Mouse (Mus musculus) retina, adult 2 months (tissue): ENCODE data around the gene Dut.
"Not testable (repeated sequence)": the region's sequence is repeated elsewhere in the genome, so short reads cannot be mapped to it uniquely, and the experiment has no call there.

Experiments used
- DNase-seq: peaks from one replicate; pipeline ENCODE4 v3.0.0-alpha.2; 2012; ENCODE audit warnings: low read depth, low spot score

Dut gene

DNA sequence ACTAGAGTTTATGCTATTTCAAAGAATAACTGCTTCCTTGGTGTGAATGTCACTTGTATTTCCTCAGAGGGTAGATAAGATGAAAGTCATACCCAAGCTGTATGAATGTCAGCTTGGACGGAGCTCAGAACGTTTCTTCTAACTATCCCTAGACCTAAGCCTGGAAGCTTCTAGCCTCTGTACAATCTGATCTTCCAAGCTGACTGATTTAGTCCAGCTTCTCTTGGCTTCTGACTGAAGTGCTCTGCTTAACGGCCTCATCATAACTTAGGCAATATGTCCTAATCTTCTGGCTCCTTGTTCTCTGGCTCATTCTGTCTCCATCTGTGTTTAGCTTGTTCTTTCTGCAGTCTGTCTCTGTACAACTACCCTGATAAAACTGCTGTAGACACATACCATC, 7.6 kb downstream of the Dut start:
- no peak for DNase-seq

DNA sequence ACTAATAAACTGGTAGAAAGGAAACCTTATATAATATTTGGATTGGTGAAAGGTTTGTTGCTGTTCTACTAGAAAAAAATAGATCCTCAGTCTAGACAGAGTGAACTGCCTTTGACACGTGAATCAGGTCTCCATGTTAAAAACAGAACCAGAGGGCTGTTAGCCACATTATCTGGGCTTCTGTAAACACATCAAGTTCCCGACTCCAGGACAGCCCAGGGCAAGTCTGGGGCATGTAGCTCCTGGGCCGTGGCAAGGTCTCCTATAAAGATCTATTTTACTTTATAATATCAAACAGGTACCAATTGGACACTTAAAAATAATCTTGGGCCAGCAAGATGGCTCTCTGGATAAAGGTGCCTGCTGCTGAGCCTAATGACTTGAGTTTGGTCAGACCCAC, 8.9 kb downstream of the Dut start:
- DNase-seq, result no peak

DNA sequence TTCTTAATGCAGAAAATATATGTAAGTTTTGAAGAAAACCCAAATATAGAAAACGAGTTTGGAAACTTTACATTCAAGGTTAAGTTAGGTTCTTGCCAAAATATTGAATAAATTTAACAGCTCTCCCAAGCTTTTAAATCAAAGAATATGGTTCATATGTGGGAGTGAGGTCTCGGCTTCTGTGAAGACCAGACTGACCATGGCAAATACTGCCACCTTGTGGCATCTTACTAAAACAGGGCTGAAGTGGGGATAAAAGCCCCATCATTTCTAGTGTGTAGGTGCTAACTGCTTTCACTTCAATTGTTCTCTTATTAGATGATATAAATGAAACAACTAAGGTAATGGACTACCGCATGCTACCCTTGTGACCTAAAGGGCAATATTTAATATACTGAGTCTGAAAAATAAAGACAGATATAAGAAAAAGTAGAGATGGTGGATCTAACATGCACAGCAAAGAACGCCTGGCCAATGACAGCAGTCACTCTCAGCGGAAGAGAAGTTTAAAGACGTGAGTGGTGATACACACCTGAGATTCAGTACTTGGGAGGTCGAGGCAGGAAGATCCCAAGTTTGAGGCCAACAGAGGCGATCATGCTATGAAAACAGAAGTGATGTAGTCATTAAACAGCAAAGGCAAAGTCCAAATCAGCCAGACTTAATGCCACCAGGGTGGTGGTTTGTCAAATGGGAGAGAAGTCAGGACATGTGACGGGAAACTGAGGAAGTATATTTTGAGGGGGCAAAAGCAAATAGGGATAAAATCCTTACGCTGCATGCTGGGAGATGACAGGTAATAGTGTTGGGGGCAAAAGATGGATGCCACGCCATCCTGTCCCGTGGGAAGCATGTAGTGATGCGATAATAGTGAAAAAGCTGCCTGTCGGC, 12.5 kb downstream of the Dut start:
- no peak for DNase-seq

DNA sequence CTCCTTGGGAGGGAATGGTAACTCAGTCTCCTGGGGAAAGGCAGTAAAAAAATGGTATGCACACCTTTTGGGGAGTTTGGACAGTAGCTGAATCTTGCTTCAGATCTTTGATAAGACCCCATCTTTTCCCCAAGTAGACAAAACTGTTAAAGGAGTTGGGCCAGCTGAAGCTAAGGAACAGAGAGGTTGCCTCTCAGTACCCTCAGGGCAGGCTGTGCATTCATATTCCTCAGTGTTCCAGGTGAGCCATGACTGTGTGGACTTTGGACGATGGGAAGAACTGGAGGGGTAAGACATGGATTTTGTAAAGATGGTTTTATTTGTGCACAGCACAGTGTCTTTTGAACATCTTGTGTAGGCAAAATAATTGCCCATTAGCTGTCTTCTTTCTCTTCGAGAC, 13.3 kb downstream of the Dut start:
- no peak for DNase-seq

DNA sequence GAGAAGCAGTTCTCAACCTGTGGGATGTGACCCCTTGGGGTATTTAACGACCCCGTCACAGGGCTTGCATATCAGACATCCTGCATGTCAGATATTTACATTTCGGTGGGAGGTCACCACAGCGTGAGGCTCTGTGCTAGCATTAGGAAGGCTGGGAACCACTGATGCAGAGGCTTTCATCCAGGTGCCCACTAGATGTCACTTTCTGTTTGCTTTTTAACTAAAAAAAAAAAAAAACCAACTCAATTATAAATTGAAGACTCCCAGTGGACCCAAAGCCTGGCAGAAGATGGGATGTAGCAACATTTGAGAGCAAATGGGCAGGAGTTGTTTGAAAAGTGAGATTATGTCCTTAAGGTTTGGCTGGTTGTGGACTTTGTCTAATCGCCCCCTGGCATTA, 16.1 kb downstream of the Dut start:
- no peak for DNase-seq

DNA sequence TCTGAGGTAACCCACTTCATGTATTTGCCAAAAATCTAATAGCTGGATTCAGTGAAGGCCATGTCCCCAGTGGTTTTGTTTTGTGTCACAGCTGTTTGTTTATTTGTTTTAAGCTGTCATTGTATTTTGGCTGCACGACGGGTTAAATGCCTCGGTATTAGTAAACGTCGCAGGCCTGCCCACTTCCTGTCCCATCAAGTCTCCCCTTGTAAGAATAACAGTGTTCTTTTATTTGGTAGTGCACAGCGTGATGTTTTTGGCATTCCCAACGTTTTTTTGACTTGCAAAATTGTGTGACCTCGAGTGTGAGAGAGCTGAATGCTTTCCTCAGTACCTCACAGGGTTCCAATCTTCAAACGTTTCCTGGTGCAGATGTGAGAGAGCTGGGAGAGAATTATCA, 16.8 kb downstream of the Dut start:
- no peak for DNase-seq

DNA sequence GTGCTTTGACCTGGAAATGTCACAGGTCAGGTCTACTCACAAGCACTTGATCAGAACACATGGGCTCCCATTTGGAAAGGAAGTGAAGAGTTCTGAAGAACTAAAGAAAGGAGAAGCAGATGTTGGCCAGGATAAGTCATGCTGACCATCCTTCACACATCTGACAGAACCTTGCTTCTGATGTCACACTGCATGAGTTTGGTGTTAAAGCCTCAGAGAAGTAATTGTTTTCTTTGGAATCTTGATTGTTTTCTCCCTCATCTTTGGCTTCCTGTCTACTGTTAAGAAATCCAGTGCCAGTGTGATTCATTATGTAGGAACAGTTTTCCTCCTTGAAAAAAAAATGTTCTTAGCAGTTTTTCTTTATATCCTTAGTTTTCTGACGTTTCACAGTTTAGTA, 21.9 kb downstream of the Dut start:
- no peak for DNase-seq

DNA sequence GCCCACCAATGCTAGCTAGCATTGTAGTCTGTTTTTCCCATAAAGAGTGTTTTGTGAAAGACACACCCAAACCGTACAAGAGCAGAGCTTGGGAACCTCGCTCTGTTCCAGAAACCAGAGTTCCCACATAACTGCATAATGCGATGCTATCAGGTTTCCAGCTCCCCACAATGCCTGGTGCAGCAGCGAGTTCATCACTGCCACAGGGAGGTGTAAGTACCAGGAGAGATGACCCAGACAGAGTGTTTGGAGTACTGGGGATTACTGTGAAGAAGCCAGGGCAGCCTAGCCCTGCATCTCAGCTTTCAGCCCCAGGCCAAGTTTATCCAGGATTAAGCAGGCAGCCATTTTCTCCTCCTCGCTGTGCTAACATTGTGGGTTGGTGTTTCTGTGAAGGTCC, 28.6 kb downstream of the Dut start:
- no peak for DNase-seq

DNA sequence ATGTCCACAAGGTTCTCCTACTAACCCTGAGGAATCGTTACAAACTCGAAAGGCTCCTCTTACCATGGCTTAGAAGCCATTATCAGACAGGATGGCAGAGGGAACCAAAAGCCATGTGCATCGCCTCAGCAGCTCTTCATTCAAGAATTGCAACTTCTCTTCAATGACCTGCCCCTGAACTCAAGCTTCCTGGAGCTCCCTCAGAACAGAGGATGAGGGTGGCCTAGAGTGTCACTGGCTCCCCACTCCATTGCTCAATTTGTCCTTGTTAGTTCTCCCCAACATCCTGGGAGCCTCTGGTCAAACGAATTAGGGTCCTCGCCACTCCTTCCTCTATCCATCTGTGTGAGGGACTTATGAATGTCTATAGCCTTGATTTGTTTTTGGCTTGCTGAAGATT, 29.7 kb downstream of the Dut start:
- DNase-seq, result no peak

DNA sequence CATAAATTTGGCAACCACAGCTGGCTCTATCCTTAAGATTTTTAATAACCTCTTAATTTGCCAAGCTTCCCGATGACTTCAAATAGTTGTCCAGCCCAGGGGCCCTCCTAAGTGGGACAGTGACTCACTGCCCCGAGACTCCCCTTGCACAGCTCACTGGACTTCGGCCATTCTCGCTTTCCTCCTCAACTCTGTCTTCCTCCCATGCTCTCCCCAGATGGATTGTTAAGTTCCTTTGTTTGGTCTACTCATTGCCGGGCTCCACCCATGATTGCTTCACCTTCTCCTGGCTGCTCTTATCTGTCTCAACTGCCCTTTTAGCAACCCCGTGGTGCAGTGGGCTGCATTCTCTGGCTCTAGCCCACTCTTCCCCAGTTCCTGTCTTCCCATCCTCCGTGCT, 31.5 kb downstream of the Dut start:
- DNase-seq, result no peak

DNA sequence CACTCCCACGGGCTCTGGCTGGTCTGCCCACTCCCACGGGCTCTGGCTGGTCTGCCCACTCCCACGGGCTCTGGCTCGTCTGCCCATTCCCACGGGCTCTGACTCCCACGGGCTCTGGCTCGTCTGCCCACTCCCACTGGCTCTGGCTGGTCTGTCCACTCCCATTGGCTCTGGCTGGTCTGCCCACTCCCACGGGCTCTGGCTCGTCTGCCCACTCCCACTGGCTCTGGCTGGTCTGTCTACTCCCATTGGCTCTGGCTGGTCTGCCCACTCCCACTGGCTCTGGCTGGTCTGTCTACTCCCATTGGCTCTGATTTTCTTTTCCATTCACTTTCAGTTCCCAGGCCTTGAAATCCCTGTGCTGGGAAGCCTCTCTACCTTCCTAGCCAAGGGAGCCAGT, 33.0 kb downstream of the Dut start:
- not testable (repeated sequence) for DNase-seq

DNA sequence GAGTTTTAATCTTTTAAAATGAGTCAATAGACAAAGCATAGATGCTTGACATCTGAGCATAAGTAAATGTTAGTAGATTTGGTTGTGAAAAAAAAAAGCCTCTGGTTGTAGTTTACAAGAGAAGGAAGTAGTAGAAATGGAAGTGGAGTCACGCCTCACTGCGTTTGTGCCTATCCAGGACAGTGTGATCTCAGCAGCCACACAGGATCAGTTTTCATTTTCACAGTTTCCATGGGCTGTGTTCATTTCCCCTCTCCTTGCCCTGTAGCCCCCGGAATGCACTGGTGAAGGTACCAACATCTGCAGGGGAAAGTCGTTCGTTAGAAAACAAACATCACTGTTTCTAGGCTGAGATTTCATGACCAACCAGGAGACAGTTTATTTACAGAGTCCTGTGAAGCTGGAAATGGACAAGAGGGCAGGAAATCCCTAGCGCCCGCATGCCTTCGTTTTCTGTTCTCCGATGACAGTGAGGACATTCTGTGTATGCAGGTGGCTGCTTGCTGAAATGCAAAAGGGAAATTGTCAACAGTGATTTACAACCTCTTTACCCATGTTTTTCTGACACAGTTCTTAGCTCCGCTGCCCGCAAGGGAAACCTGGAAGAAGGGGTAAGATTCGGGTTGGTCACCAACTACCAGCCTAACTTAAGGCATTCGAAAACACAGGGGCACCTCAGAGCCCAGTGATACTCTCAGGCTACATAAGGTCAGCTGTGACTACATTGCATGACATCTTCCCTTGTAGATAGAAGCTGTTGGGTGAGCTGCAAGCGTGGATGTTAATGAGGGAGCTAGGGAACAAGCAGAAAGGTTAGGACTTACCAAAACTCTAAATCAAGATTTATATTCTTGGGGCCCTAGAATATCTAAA, 35.6 kb downstream of the Dut start:
- DNase-seq, result no peak

DNA sequence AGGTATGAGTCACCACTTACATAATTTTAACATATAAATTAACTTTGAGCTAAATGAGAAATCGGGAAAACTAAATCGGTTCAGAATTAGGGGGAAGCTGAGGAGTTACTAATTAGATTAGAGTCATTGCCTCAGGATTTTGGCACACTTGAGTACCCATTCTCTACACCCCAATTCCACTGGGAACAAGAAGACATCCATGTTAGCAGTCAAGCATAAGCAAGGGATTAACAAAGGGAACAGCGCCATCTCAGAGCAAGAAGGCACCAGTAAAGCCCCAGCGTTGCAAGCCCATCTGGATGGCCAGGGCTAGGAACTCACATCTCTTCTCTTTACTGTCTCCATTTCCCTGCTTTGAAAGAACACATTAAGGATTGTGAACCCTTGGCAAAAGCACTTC, 38.8 kb downstream of the Dut start:
- DNase-seq, result no peak

DNA sequence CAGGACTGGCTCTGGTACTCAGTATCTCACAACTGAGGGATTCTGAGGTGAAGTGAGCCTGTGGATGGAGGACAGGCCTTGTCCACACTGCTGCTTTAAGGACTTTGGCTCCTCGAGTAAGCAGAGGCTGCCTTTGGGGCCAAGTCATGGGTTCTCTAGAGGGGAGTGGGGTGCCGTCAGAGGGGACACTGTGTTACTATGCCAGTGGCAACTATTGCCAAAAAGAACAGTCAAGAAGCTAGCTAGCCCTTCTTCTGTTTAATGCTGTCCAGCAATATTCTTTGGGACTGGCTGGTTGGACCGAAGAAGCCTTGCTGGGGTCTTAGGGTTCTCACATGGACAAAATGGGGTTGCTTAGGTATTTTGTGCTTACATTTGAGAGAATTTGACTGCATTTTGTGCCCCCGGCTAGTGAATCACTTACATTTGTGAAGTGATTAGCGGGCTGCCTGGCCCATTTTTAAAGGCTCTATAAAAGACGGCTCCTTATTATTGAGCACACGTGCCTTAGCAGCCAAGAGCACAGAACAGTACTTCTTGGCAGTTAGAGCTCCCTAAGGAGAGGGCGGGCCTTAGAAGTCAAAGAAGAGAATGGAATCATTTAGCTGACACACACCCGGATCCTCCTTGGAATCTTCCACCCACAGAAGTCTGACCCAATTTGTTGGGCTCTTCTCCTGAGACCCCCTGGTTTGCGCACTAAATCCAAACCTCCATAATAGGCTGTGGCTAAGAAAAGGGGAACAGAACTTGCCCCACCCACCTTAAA, 43.4 kb downstream of the Dut start:
- no peak for DNase-seq

DNA sequence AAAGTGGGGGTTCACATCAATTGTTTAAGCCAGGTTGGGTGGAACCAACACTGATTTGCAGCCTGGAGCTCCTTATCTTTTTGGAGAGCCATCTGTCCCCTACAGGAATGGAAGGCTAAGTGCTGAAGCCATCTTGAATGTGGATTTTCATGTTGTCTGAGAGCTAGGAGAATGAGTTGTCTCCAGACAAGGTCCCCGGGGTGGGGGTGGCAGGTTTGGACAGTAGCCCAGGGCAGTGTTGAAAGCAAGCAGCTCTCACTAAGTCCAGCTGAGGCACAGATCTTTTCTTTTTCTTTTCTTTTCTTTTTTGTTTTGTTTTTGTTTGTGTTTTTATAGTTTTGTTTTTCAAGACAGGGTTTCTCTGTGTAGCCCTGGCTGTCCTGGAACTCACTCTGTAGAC, 44.1 kb downstream of the Dut start:
- no peak for DNase-seq

DNA sequence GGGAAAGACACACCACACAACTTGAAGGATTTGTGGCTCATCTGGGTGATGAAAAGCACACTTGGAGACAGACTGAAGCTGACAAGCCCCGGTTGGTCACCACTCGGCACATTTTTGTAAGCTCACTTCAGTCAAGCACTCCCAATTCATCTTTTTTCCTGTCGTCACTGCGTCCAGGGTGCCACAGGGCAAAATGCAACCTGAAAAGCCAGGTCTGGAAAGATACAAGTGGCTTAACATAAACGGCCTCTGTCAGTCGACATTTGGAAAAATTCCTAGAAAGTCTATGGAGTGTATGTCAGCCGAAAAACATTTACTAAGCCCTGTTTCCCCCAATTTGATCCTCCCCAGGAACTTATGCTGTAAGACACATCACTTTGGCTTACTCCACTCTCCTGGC, 45.6 kb downstream of the Dut start:
- no peak for DNase-seq

DNA sequence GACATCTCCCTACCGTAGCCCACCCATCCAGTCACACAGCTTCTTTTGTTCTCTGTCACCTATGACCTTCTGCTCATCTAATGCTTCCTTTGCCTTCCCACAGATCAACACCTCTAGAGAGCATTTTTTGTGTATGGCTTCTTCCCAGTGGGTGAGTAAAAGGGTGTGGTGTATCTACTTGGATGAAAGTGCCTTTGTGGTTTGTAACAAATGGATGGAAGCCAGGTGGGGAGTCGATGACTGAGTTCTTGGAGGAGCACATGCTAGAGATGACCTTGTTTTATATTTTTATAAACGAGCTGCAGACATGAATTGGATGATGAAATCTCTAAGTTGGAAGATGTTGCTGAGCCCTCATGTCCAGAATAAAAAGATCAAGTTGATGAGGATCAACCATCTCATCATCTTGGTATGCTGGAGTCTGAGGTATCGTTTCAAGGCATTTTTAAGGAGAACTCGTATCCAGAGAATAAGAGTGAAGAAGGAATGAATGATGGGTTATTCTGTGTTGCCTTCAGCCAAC, 47.0 kb downstream of the Dut start:
- no peak for DNase-seq

DNA sequence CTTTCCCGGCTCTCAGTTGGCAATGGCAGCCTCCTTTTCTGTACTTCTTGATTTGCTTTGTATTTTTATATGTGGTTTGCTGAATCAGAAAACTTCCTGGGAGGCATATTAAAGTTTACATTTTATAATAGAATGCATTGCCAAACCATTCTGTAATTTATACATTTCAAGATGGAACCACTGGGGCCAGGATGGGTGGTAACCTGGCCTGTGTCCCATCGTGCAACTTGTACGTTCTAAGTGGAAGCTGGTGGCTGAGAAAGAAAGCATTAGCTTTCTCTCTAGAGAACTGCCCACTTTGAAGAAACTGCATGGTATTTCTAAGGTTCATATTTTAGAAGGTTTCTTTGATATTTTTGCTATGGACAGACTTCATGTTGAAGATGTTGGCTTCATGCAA, 48.5 kb downstream of the Dut start:
- DNase-seq, result no peak

DNA sequence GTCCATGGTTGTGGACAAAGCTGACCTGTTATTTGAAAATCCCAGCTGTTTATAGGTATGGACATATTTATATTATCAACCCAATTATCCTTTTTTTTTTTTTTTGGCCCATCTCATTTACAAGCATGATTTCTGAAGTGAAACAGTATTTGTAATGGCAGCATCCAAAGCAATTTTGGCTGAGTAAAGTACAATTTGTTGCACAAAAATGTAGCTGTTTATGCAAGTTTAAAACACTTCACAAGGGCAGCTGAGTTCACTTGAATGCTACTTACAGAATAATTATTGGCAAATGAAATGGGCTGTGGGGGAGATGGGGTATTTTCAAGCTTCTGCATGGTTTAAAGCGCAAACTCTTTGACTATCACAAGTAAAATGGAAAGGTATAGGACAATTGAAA, 51.9 kb downstream of the Dut start:
- no peak for DNase-seq

DNA sequence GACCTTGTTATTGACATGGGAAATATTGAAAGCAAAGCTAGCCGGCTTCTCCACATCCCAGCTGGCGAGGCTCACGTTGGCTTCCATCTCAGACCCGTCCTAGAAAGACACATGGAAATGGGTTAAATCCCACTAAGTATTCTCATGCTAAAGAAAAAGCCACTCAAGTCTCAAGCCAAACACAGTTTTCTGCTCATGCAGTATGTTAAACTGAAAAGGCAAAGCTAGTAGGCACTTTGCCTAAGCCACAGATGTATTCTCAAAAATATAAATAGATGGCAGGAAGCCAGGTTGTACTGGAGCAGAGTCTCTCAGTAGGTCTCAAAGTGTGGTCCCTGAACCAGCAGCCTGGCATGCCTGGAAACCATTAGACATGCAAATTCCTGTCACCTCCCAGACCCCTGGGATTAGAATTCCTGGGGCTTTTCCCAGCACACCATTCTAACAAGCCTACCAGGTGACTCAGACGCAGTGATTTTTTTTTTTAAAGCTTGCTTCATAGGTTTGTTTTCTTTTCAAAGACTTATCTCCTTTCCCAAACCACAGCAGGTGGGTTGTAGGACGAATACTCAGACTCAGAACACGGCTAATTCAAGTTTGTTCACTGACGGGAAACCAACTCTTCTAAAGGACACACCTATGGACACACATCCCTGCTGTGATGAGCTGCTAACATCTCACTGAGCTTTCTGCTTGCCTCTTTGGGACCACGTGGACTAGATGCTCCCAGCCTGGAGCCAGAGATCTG, 55.1 kb downstream of the Dut start:
- DNase-seq, result no peak

DNA sequence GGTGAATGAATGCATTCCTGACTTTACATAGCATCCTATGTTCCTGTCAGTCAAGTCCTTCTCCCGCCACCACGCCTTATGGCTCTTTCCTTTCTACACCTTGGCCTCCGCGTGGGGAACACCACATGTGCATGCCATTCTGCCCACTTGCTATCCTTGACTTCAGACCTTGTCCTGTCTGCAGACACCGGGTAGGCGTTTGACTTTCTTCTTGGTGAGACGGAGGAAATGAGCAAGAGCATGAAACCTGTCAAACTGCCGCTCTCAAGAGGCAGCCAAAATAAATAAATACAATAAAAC, 55.6 kb downstream of the Dut start:
- no peak for DNase-seq
